Mouse (Mus musculus): ENCODE data around the gene Gm26992. TPM values are rescaled to one million over a fixed set of nuclear protein-coding genes. Genes with fewer than 3 reads are reported as not detected.
"Not testable (repeated sequence)": the region's sequence is repeated elsewhere in the genome, so short reads cannot be mapped to it uniquely, and the experiment has no call there.

Gene Gm26992
- not detected for total RNA-seq (2021)

GRCm38 (mm10) chrX:103421710-103422109 lies at the start of gene Gm26992:
TSS of gene Gm26992 (plus strand) at chrX:103422010.
- intact Hi-C loops (cut with DNase I): no loop called here

DNA sequence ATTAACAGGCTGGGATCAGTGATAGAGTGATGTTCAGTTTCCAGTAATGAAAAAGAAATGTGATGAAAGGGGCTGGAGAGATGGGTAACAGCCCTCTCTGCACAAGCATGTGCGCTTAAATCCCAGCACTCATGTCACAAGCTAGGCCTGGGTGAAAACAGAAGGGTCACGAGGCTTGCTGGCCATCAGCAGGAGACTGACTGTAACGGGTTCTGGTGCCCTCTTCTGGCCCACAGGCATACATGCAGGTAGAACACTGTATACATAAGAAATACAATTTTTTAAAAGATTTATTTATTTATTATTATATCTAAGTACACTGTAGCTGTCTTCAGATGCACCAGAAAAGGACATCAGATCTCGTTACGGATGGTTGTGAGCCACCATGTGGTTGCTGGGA lies 47.6 kb upstream of the Gm26992 start:
- intact Hi-C loops (cut with DNase I): loop anchor here (5.0 kb wide), 1 partner anchor 117 kb away; no protein-coding TSS in a partner anchor

More at GRCm38 (mm10) chrX:103421710-103422109, at the start of gene Gm26992:
- no peak for DNase-seq

GRCm38 (mm10) chrX:103384528-103384927 lies 37.3 kb upstream of the Gm26992 start:
- intact Hi-C loops (cut with DNase I): no loop called here
- no peak for DNase-seq

More for the DNA sequence above, 47.6 kb upstream of the Gm26992 start:
- DNase-seq: peak; percentile 24

- intact Hi-C loops (cut with DNase I): no loop called here
- DNase-seq: no peak
These were observed 33.7 kb upstream of the Gm26992 start for GRCm38 (mm10) chrX:103388131-103388530.

GRCm38 (mm10) chrX:103393841-103394240 lies 28.0 kb upstream of the Gm26992 start:
- no peak for DNase-seq
- intact Hi-C loops (cut with DNase I): no loop called here

- DNase-seq: no peak
- intact Hi-C loops (cut with DNase I): no loop called here
These were observed 16.8 kb upstream of the Gm26992 start for GRCm38 (mm10) chrX:103405021-103405420.

GRCm38 (mm10) chrX:103414167-103414566 lies 7.6 kb upstream of the Gm26992 start, which contains the start of gene Tsx:
TSS of gene Tsx (plus strand) at chrX:103414467.
- intact Hi-C loops (cut with DNase I): no loop called here
- no peak for DNase-seq

DNA sequence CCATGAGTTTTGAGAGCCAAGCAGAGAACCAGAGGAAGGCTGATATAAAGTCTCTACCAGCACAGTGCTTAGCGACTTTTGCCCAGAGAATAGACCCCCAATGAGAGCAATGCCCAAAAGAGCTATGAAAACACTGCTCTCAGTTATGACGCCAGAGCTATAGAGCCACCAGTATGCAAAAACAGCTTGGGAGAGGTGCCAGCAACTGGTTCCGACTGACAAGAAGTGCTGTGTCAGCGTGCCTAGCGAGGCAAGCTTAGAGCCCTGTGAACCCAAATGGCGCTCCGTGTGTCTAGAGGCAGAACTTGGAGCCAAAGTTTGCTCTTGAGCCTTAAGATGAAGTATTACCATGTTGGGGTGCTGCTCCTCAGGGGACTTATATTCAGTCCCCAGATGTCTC lies 5.9 kb downstream of the Gm26992 start:
- DNase-seq: peak; percentile 0
- intact Hi-C loops (cut with DNase I): no loop called here

DNA sequence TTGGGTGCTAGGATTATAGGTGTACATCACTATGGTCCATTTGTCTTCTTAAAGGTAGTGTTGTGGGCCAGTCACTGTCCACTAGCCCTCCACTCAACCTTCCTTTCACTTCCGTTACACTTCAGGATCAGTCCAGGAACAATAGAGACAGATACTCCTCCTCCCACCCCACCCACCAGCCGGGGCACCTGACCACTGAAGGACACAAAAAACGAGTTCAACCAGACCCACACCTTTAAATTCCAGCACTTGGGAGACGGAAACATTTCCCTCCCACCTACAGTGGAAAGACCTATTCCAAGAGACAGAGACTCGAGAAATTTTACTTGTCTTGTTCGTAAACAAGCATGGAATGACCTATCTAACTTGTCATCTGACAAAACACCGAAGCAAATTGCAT lies 10.5 kb downstream of the Gm26992 start:
- no peak for DNase-seq
- intact Hi-C loops (cut with DNase I): no loop called here

GRCm38 (mm10) chrX:103438023-103438422 lies 16.2 kb downstream of the Gm26992 start:
- intact Hi-C loops (cut with DNase I): no loop called here
- DNase-seq: no peak

GRCm38 (mm10) chrX:103440803-103441202 lies 19.0 kb downstream of the Gm26992 start:
- no peak for DNase-seq
- intact Hi-C loops (cut with DNase I): loop anchor here (5.0 kb wide), 2 partner anchors 179 to 249 kb away; no protein-coding TSS in a partner anchor

DNA sequence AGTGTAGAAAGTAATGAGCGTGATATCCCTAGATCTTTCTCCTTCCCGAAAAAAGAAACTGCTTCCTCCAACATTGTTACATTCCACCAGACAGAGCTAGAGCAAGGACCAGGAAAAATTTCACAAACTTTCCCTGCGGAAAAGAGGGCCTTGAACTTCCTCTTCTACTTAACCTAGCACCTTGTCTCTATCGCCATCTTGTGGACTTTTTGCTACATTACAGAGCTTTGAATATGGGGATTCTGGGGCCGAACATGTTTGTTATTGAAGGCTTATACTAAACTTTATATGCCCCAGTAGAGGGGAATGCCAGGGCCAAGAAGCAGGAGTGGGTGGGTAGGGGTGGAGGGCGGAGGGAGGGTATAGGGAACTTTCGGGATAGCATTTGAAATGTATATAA lies 21.9 kb downstream of the Gm26992 start:
- intact Hi-C loops (cut with DNase I): loop anchor here (5.0 kb wide), 2 partner anchors 181 to 251 kb away; no protein-coding TSS in a partner anchor
- no peak for DNase-seq

DNA sequence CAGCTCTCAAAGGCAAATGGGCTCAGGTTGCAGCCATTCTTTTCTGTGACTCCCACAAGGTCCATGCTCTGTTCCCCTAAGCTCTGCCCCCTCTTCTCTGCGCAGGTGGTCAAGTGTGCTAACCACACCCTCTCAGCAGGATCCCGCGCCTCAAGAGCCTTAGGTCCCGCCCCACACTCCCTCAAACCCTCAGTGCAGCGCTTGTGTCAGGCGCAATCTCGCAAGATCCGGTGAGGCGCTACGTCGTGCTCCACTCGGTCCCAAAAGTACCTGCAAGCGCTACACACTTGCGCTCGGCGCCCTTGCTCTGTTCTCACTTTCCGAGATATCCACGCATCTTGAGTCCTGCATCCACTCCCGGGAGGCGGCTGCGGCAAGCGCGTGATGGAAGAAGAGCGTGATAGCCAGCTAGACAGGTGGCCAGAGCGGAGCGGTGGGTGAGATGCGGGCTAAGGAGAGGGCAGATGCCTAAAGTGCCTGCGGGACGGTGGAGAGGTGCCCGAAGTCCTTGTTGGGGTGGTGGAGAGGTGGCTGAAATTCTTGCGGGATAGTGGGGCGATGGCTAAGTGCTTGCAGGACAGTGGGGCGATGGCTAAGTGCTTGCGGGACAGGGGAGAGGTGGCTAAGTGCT lies 25.8 kb downstream of the Gm26992 start:
- DNase-seq: peak; percentile 1
- intact Hi-C loops (cut with DNase I): no loop called here

DNA sequence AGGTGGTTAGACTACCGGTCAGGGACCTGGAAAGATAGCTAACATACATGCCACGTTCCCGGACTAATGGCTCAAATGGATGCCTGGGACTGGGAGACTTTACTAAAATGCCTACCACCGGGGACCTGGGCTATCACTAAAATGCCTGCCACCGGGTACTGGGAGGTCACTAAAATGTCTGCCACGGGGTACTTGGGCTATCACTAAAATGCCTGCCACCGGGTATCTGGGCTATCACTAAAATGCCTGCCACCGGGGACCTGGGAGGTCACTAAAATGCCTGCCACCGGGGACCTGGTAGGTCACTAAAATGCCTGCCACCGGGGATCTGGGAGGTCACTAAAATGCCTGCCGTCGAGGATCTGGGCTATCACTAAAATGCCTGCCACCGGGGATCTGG lies 26.6 kb downstream of the Gm26992 start:
- DNase-seq; intact Hi-C loops (cut with DNase I): not testable (repeated sequence)

- intact Hi-C loops (cut with DNase I); DNase-seq: not testable (repeated sequence)
These were observed 27.3 kb downstream of the Gm26992 start for GRCm38 (mm10) chrX:103448943-103449722.

DNA sequence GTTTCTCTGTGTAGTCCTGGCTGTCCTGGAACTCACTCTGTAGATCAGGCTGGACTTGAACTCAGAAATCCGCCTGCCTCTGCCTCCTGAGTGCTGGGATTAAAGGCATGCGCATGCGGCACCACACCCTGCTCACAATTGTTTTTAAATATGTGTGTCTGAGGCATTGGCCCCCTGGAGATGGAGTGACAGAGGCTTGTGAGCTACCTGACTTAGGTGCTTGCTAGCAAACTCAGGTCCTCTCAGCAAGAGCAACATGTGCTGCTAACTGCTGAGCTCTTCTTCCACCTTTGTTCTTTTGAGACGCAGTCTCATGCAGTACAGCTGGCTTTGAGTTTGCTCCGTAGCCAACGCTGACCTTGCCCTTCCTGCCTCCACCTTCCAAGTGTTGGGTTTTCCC lies 31.0 kb downstream of the Gm26992 start:
- no peak for DNase-seq
- intact Hi-C loops (cut with DNase I): no loop called here

- intact Hi-C loops (cut with DNase I): no loop called here
- DNase-seq: peak; percentile 5
These were observed 38.2 kb downstream of the Gm26992 start for GRCm38 (mm10) chrX:103460056-103460455.

GRCm38 (mm10) chrX:103468998-103469397 lies 47.2 kb downstream of the Gm26992 start:
- intact Hi-C loops (cut with DNase I): no loop called here

GRCm38 (mm10) chrX:103472346-103472745 lies 50.5 kb downstream of the Gm26992 start:
- no peak for DNase-seq
- intact Hi-C loops (cut with DNase I): no loop called here

More at GRCm38 (mm10) chrX:103468998-103469397, 47.2 kb downstream of the Gm26992 start:
- DNase-seq: no peak

- intact Hi-C loops (cut with DNase I): no loop called here
- peak; percentile 50 for DNase-seq
These were observed 55.7 kb downstream of the Gm26992 start for GRCm38 (mm10) chrX:103477507-103477906.

- no peak for DNase-seq
- intact Hi-C loops (cut with DNase I): loop anchor here (5.0 kb wide), 1 partner anchor 191 kb away; no protein-coding TSS in a partner anchor
These were observed 59.7 kb downstream of the Gm26992 start for GRCm38 (mm10) chrX:103481243-103482096.
